Mouse (Mus musculus) limb, embryonic 14.5 days (tissue): ENCODE results near the gene Olfr180. TPM values are rescaled to one million over a fixed set of nuclear protein-coding genes. Genes with fewer than 3 reads are reported as not detected.

Experiments used
- ATAC-seq: fragments of 200-750 bp; cut with Nextera tagmentation; 2 replicates; pipeline ENCODE4 v1.8.0; 2017; ENCODE audit warnings: low read depth, moderate number of reproducible peaks, moderate TSS enrichment; ENCODE audit not compliant: low FRiP score
- DNase-seq: peaks from one replicate; pipeline ENCODE4 v3.0.0-alpha.2; 2015; ENCODE audit warnings: low spot score
- H3K27ac ChIP-seq: fragments of 300-500 bp; sonication (generic); replicated peaks from 2 replicates; pipeline ENCODE4 v1.5.1; 2014; ENCODE audit warnings: low read depth, mild to moderate bottlenecking, low read length, moderate library complexity, mixed read lengths
- H3K27me3 ChIP-seq: fragments of 300-500 bp; sonication (generic); 2 replicates; pipeline ENCODE4 v1.6.1; 2014; ENCODE audit warnings: low read length, mixed read lengths; ENCODE audit not compliant: control insufficient read depth, insufficient read depth
- H3K36me3 ChIP-seq: fragments of 300-500 bp; sonication (generic); 2 replicates; pipeline ENCODE4 v1.6.1; 2014; ENCODE audit warnings: mild to moderate bottlenecking, low read length, moderate library complexity, mixed read lengths; ENCODE audit not compliant: control insufficient read depth, insufficient read depth
- H3K4me1 ChIP-seq: fragments of 300-500 bp; sonication (generic); 2 replicates; pipeline ENCODE4 v1.6.1; 2014; ENCODE audit warnings: antibody characterized with exemption, low read length, mixed read lengths; ENCODE audit not compliant: control insufficient read depth, insufficient read depth
- H3K4me2 ChIP-seq: fragments of 300-500 bp; sonication (generic); replicated peaks from 2 replicates; pipeline ENCODE4 v1.6.1; 2014; ENCODE audit warnings: low read depth, mild to moderate bottlenecking, low read length, moderate library complexity; ENCODE audit not compliant: severe bottlenecking
- H3K4me3 ChIP-seq: fragments of 300-500 bp; sonication (generic); replicated peaks from 2 replicates; pipeline ENCODE4 v1.5.1; 2014; ENCODE audit warnings: low read length
- H3K9ac ChIP-seq: fragments of 300-500 bp; sonication (generic); 2 replicates; pipeline ENCODE4 v1.6.1; 2014; ENCODE audit warnings: mild to moderate bottlenecking, low read depth, low read length, moderate library complexity; ENCODE audit not compliant: severe bottlenecking
- H3K9me3 ChIP-seq: fragments of 300-500 bp; sonication (generic); 2 replicates; pipeline ENCODE4 v1.6.1; 2016; ENCODE audit warnings: low read length; ENCODE audit not compliant: control insufficient read depth
- POLR2A ChIP-seq: fragments of 200-500 bp; IDR thresholded peaks from 2 replicates; pipeline ENCODE4 v1.8.0; 2012; ENCODE audit warnings: inconsistent platforms, mild to moderate bottlenecking, moderate library complexity, borderline replicate concordance; ENCODE audit not compliant: insufficient read depth, insufficient read length; ENCODE audit errors: extremely low read depth
- WGBS: fragments of 180-500 bp; shearing (Covaris S2); extraction: QIAGEN DNeasy Blood & Tissue Kit; methylation state at CpG from one replicate; pipeline ENCODE4 v1.1.7; 2014; 5-methylcytosine and 5-hydroxymethylcytosine counted together
- polyA plus RNA-seq, 2 experiments: library from polyadenylated mRNA; depleted of rRNA in 1 of 2; stranded (reverse) in 1 of 2; unstranded in 1 of 2; fragments of >200 nt; fragmentation: Nextera tagmentation in 1 of 2; extraction: Ambion mirVana in 1 of 2; gene quantifications; 2 replicates each; pipeline versions ENCODE4 v1.2.1 to v1.2.3; 2012 to 2014

Olfr180 gene
- polyA plus RNA-seq (2012; rRNA removed), result not detected in 2 replicates
- not detected in 2 replicates for polyA plus RNA-seq (2014; fragmentation: Nextera tagmentation; extraction: Ambion mirVana)

DNA sequence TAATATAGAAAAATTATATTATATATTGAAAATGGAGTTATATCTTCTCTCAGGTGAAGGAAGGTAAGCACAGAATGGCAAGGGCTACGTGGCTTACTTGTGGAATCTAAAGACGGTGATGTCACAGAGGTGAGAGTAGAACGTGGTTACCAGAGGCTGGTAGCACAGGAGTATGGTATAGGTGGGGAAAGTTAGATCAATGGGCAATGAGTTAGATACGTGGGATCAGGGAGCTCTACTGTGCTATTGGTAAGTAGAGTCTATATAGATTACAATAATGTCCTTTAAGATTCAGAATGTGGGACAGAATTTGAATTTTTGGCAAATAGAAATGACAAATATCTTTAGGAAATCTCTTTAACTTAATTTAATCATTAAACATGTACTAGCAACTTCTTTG lies at the start of gene Olfr180:
Gene Olfr180, minus strand, starts transcription at position 101 of the 400 bp plus-strand sequence.
- no peak for TF ChIP-seq POLR2A
- 77% methylated on average over 4 of the region's 4 CpGs for WGBS
- no peak for DNase-seq
- no peaks in the 10 kb centered on the region for H3K27me3 ChIP-seq
- no peak within 1 kb of the TSS for H3K27ac ChIP-seq
- H3K36me3 ChIP-seq, result no peaks in the 10 kb centered on the region
- no peaks in the 10 kb centered on the region for H3K9me3 ChIP-seq
- H3K4me3 ChIP-seq, result no peak within 1 kb of the TSS
- no peak for ATAC-seq
- H3K4me2 ChIP-seq, result no peak within 1 kb of the TSS
- H3K4me1 ChIP-seq, result no peaks in the 10 kb centered on the region
- H3K9ac ChIP-seq, result no peak within 1 kb of the TSS

DNA sequence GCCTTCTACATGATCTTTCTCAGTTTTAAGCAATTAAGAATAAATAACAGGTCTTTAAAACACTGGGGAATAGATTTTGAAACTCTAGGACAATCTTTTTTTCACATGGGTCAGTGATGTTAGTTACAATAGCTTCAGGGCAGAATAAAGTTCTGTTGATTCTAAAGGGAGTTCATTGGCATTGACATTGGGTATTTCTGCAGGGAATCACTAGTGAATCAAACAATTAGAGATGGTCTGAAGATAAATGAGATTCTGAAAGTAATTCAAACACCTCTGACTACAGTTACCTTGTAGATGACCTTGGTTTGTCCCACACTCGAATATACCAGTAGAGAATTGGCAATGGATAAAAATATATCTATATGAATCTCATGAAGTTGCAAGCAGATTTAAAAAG lies 537 bp downstream of the Olfr180 start, which contains the start of gene Olfr181:
Gene Olfr181, minus strand, starts transcription at position 101 of the 400 bp plus-strand sequence.
- DNase-seq (no peak), ATAC-seq (no peak)
- Histone ChIP-seq H3K36me3 (no peaks in the 10 kb centered on the region), H3K9ac (no peak within 1 kb of the TSS), H3K27me3 (no peaks in the 10 kb centered on the region), H3K9me3 (no peaks in the 10 kb centered on the region), H3K27ac (no peak within 1 kb of the TSS), H3K4me3 (no peak within 1 kb of the TSS), H3K4me2 (no peak within 1 kb of the TSS), H3K4me1 (no peaks in the 10 kb centered on the region)
- 66% methylated on average over 1 of the region's 1 CpGs for WGBS
- TF ChIP-seq POLR2A, result no peak

DNA sequence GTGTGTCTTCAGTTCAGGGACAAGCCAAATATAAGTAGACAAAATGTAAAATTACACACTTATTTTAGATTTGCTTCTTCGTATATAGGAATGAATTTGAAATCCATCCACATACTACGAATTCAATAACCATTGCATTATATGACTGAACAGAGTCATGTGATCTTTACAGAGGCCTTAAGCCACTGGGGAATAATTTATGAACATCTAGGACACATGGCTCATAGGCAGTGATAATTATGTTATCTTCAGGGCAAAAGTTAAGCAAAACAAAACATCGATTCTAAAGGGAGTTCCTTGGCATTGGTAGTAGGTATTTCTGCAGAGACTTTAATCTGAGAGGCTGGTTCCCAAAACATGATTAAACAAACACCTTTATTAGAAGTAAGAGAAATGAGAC lies 37.2 kb downstream of the Olfr180 start, which contains the start of gene Olfr178:
Gene Olfr178, minus strand, starts transcription at position 101 of the 400 bp plus-strand sequence.
- Histone ChIP-seq H3K36me3 (no peaks in the 10 kb centered on the region), H3K27me3 (no peaks in the 10 kb centered on the region), H3K4me2 (no peak within 1 kb of the TSS), H3K9me3 (no peaks in the 10 kb centered on the region), H3K4me3 (no peak within 1 kb of the TSS), H3K9ac (no peak within 1 kb of the TSS), H3K27ac (no peak within 1 kb of the TSS), H3K4me1 (no peaks in the 10 kb centered on the region)
- no peak for ATAC-seq
- 90% methylated on average over 3 of the region's 3 CpGs for WGBS
- no peak for TF ChIP-seq POLR2A
- no peak for DNase-seq

DNA sequence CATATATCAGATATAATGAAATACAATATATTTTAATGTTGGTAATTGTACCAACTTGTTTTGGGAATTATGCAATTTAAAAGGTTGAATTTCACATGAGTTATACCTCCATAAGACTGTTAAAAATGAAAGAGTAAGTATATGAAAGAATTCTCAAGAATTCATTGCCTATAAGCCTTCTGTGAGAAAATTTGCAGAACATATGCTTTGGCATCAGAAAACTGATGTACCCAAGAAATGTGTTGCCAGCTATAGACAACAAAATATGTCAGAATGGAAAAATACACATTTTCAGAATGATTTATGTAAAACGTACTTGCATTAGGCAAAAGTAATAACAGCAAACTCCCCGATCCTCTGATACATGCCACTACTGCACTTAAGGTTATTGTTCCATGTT lies 44.8 kb downstream of the Olfr180 start:
- no peaks in the 10 kb centered on the region for H3K27me3 ChIP-seq
- no peak for TF ChIP-seq POLR2A
- 92% methylated on average over 2 of the region's 2 CpGs for WGBS
- ATAC-seq (no peak), DNase-seq (no peak)
- no peaks in the 10 kb centered on the region for H3K36me3 ChIP-seq
- no peak overlapping the region for H3K4me2 ChIP-seq
- no peaks in the 10 kb centered on the region for H3K9me3 ChIP-seq
- no peak overlapping the region for H3K27ac ChIP-seq
- H3K4me1 ChIP-seq, result no peaks in the 10 kb centered on the region
- no peak overlapping the region for H3K9ac ChIP-seq
- H3K4me3 ChIP-seq, result no peak overlapping the region

DNA sequence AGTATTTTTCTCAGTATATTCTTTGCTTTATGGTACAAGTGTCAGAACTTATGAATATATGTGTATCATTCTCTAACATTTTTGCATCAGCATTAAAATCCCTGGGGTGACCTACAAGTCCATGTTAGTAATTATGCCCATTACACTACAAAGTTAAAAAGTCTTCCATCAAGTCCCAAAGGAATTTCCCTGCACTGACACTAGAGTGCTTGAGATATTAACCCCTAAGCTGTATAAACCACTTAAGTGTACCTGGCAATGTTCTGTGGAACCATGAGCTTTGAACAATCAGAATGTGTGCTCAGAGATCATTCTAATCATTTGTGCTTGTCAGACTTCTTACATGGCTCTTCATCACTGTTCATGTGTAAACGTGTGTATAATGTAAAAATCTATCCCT lies 54.5 kb downstream of the Olfr180 start, which contains the start of gene Olfr177:
Gene Olfr177, minus strand, starts transcription at position 101 of the 400 bp plus-strand sequence.
- Histone ChIP-seq H3K36me3 (no peaks in the 10 kb centered on the region), H3K4me3 (no peak within 1 kb of the TSS), H3K9ac (no peak within 1 kb of the TSS), H3K27me3 (no peaks in the 10 kb centered on the region), H3K9me3 (no peaks in the 10 kb centered on the region), H3K4me2 (no peak within 1 kb of the TSS), H3K4me1 (no peaks in the 10 kb centered on the region), H3K27ac (no peak within 1 kb of the TSS)
- no peak for ATAC-seq
- 56% methylated on average over 1 of the region's 1 CpGs for WGBS
- TF ChIP-seq POLR2A, result no peak
- no peak for DNase-seq

Other genes with a start within 250 kb of the Olfr180 start
- gene Gpr15, start 210.3 kb downstream of the Olfr180 start, polyA plus RNA-seq (2012; rRNA removed), result 0.05 and 0.06 TPM in 2 replicates
- 0.15 TPM in 1 of 2 replicates, not detected in the other for gene Gpr15, start 210.3 kb downstream of the Olfr180 start, polyA plus RNA-seq (2014; fragmentation: Nextera tagmentation; extraction: Ambion mirVana)
- 107 and 125 TPM in 2 replicates for gene Cldnd1, start 201.5 kb downstream of the Olfr180 start, polyA plus RNA-seq (2012; rRNA removed)
- gene Cldnd1, start 201.5 kb downstream of the Olfr180 start, polyA plus RNA-seq (2014; fragmentation: Nextera tagmentation; extraction: Ambion mirVana), result 137 and 145 TPM in 2 replicates
- not detected in 2 replicates for gene Olfr172, start 166.2 kb downstream of the Olfr180 start, polyA plus RNA-seq (2012; rRNA removed)
- gene Olfr172, start 166.2 kb downstream of the Olfr180 start, polyA plus RNA-seq (2014; fragmentation: Nextera tagmentation; extraction: Ambion mirVana), result not detected in 2 replicates
- not detected in 2 replicates for gene Olfr173, start 129.1 kb downstream of the Olfr180 start, polyA plus RNA-seq (2012; rRNA removed)
- not detected in 2 replicates for gene Olfr173, start 129.1 kb downstream of the Olfr180 start, polyA plus RNA-seq (2014; fragmentation: Nextera tagmentation; extraction: Ambion mirVana)
- gene Olfr175-ps1, start 102.6 kb downstream of the Olfr180 start, polyA plus RNA-seq (2012; rRNA removed), result not detected in 2 replicates
- not detected in 2 replicates for gene Olfr175-ps1, start 102.6 kb downstream of the Olfr180 start, polyA plus RNA-seq (2014; fragmentation: Nextera tagmentation; extraction: Ambion mirVana)
- gene Olfr177, start 54.6 kb downstream of the Olfr180 start, polyA plus RNA-seq (2012; rRNA removed), result not detected in 2 replicates
- gene Olfr177, start 54.6 kb downstream of the Olfr180 start, polyA plus RNA-seq (2014; fragmentation: Nextera tagmentation; extraction: Ambion mirVana), result not detected in 2 replicates
- gene Olfr178, start 37.3 kb downstream of the Olfr180 start, polyA plus RNA-seq (2012; rRNA removed), result not detected in 2 replicates
- gene Olfr178, start 37.3 kb downstream of the Olfr180 start, polyA plus RNA-seq (2014; fragmentation: Nextera tagmentation; extraction: Ambion mirVana), result not detected in 2 replicates
- not detected in 2 replicates for gene Olfr181, start 637 bp downstream of the Olfr180 start, polyA plus RNA-seq (2012; rRNA removed)
- not detected in 2 replicates for gene Olfr181, start 637 bp downstream of the Olfr180 start, polyA plus RNA-seq (2014; fragmentation: Nextera tagmentation; extraction: Ambion mirVana)
- not detected in 2 replicates for gene Olfr183, start 66.0 kb upstream of the Olfr180 start, polyA plus RNA-seq (2012; rRNA removed)
- gene Olfr183, start 66.0 kb upstream of the Olfr180 start, polyA plus RNA-seq (2014; fragmentation: Nextera tagmentation; extraction: Ambion mirVana), result not detected in 2 replicates
- gene Olfr186, start 100.9 kb upstream of the Olfr180 start, polyA plus RNA-seq (2012; rRNA removed), result not detected in 2 replicates
- gene Olfr186, start 100.9 kb upstream of the Olfr180 start, polyA plus RNA-seq (2014; fragmentation: Nextera tagmentation; extraction: Ambion mirVana), result not detected in 2 replicates
- gene Olfr187, start 110.4 kb upstream of the Olfr180 start, polyA plus RNA-seq (2012; rRNA removed), result not detected in 2 replicates
- gene Olfr187, start 110.4 kb upstream of the Olfr180 start, polyA plus RNA-seq (2014; fragmentation: Nextera tagmentation; extraction: Ambion mirVana), result not detected in 2 replicates
- gene Olfr190, start 148.6 kb upstream of the Olfr180 start, polyA plus RNA-seq (2012; rRNA removed), result not detected in 2 replicates
- not detected in 2 replicates for gene Olfr190, start 148.6 kb upstream of the Olfr180 start, polyA plus RNA-seq (2014; fragmentation: Nextera tagmentation; extraction: Ambion mirVana)
- gene Olfr191, start 160.4 kb upstream of the Olfr180 start, polyA plus RNA-seq (2012; rRNA removed), result not detected in 2 replicates
- not detected in 2 replicates for gene Olfr191, start 160.4 kb upstream of the Olfr180 start, polyA plus RNA-seq (2014; fragmentation: Nextera tagmentation; extraction: Ambion mirVana)
- gene Olfr193, start 182.5 kb upstream of the Olfr180 start, polyA plus RNA-seq (2012; rRNA removed), result not detected in 2 replicates
- gene Olfr193, start 182.5 kb upstream of the Olfr180 start, polyA plus RNA-seq (2014; fragmentation: Nextera tagmentation; extraction: Ambion mirVana), result not detected in 2 replicates
- not detected in 2 replicates for gene Olfr194, start 191.7 kb upstream of the Olfr180 start, polyA plus RNA-seq (2012; rRNA removed)
- not detected in 2 replicates for gene Olfr194, start 191.7 kb upstream of the Olfr180 start, polyA plus RNA-seq (2014; fragmentation: Nextera tagmentation; extraction: Ambion mirVana)
- gene Olfr195, start 217.7 kb upstream of the Olfr180 start, polyA plus RNA-seq (2012; rRNA removed), result not detected in 2 replicates
- gene Olfr195, start 217.7 kb upstream of the Olfr180 start, polyA plus RNA-seq (2014; fragmentation: Nextera tagmentation; extraction: Ambion mirVana), result not detected in 2 replicates
- gene Olfr196, start 241.1 kb upstream of the Olfr180 start, polyA plus RNA-seq (2012; rRNA removed), result not detected in 2 replicates
- gene Olfr196, start 241.1 kb upstream of the Olfr180 start, polyA plus RNA-seq (2014; fragmentation: Nextera tagmentation; extraction: Ambion mirVana), result not detected in 2 replicates